Mouse (Mus musculus): ENCODE data around the gene Zfp994. TPM values are rescaled to one million over a fixed set of nuclear protein-coding genes. Genes with fewer than 3 reads are reported as not detected.
"Not testable (repeated sequence)": the region's sequence is repeated elsewhere in the genome, so short reads cannot be mapped to it uniquely, and the experiment has no call there.

Zfp994 gene
- 3.2 and 4.0 TPM in 2 replicates for polyA plus RNA-seq (2014; fragmentation: Nextera tagmentation; extraction: Ambion mirVana)

DNA sequence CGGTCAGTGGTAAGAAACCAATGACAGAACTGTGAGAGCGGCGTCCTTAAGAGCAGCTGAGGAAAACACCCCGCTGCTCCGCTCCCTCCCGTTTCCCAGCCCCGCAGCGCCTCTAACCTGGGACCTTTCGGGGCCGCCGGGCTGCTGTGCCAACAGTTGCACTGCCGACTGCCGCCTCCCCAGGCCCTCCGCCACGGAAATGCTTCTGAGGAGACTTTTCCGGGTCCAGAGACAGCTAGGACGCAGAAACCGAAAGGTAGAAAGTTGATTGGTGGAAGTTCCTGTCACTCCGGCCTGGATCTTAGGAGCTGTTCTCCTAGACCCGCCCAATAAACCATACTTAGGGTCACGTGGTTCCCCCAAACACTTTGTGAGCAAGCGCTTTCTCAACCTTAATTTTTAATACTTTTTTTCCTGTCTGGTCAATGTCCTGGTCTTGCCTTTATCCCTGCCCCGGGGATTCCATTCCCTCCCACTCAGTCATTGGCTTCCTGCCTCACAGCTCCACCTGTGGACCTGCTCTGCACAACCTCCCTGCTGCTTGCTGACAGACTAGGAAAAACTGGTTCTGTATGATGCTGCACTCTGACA is at the start of gene Zfp994:
Gene Zfp994, minus strand, starts transcription at position 195 of the 591 bp plus-strand sequence.
- H3K36me3 ChIP-seq (ENCODE audit: control insufficient read depth, insufficient read depth, low read length); H3K27ac ChIP-seq (ENCODE audit: low read depth); H3K27me3 ChIP-seq (replicated peaks; ENCODE audit: control insufficient read depth, insufficient read depth, low read length); H3K4me1 ChIP-seq (replicated peaks; ENCODE audit: control insufficient read depth, insufficient read depth, low read length); H3K9me3 ChIP-seq (ENCODE audit: control insufficient read depth, low read length): not testable (repeated sequence)
- Histone ChIP-seq H3K4me3 (ENCODE audit: low read depth, low read length) (peak within 1 kb of the TSS; percentile 46), H3K4me2 (ENCODE audit: low read length) (peak within 1 kb of the TSS; percentile 54), H3K9ac (ENCODE audit: low read length) (peak within 1 kb of the TSS; percentile 46; the same call in 1 of the 2 replicates)
- WGBS: 0% methylated on average over 23 of the region's 23 CpGs
- DNase-seq (ENCODE audit: low spot score) (peak; percentile 94), ATAC-seq (replicated peaks; ENCODE audit: low FRiP score, low TSS enrichment, low read depth) (peak; percentile 99)

DNA sequence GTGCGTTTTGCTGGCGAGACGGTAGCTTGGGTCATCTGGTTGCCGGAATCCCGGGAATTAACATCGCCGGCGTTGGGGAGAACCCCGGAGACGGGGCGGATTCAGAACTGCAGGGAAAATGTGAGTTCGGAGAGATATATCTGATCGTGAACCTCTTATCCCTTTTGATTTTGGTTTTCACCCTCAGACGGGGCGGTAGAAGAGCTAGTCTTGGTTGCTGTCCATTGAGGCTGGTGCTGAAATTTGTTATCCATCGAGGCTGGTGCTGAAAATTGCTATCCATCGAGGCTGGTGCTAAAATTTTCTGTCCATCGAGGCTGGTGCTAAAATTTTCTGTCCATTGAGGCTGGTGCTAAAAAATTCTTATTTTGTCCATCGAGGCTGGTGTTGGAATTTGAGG is 5.3 kb upstream of the Zfp994 start:
- not testable (repeated sequence) for ATAC-seq (replicated peaks; ENCODE audit: low FRiP score, low TSS enrichment, low read depth)
- peak; percentile 56 for DNase-seq (ENCODE audit: low spot score)

DNA sequence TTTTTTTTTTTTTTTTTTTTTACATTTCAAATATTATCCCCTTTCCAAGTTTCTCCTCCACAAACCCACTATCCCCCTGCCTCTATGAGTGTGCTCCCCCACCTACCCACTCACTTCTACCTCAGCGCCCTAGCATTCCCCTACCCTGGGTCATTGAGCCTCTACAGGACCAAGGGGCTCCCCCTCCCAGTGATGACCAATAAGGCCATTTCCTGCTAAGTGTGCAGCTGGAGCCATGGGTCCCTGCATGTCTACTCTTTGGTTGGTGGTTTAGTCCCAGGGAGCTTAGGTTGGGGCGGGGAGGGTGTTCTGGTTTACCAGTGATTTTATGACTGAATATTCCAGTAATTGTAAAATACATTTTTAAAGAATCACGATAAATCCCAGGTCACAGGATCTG is 401 bp downstream of the Zfp994 start:
- WGBS: 0% methylated on average over 3 of the region's 3 CpGs
- H3K27me3 ChIP-seq (replicated peaks; ENCODE audit: control insufficient read depth, insufficient read depth, low read length); H3K27ac ChIP-seq (ENCODE audit: low read depth); H3K36me3 ChIP-seq (ENCODE audit: control insufficient read depth, insufficient read depth, low read length); H3K4me1 ChIP-seq (replicated peaks; ENCODE audit: control insufficient read depth, insufficient read depth, low read length); H3K9me3 ChIP-seq (ENCODE audit: control insufficient read depth, low read length): not testable (repeated sequence)
- Histone ChIP-seq H3K9ac (ENCODE audit: low read length) (peak overlapping the region; percentile 46; the same call in 1 of the 2 replicates), H3K4me3 (ENCODE audit: low read depth, low read length) (peak overlapping the region; percentile 46), H3K4me2 (ENCODE audit: low read length) (peak overlapping the region; percentile 54)
- ATAC-seq (replicated peaks; ENCODE audit: low FRiP score, low TSS enrichment, low read depth) (peak; percentile 84), DNase-seq (ENCODE audit: low spot score) (peak; percentile 46)

More for the DNA sequence above, 5.3 kb upstream of the Zfp994 start:
- H3K36me3 ChIP-seq (ENCODE audit: control insufficient read depth, insufficient read depth, low read length); H3K27me3 ChIP-seq (replicated peaks; ENCODE audit: control insufficient read depth, insufficient read depth, low read length); H3K9me3 ChIP-seq (ENCODE audit: control insufficient read depth, low read length); H3K4me1 ChIP-seq (replicated peaks; ENCODE audit: control insufficient read depth, insufficient read depth, low read length); H3K9ac ChIP-seq (ENCODE audit: low read length); H3K27ac ChIP-seq (ENCODE audit: low read depth); H3K4me3 ChIP-seq (ENCODE audit: low read depth, low read length); H3K4me2 ChIP-seq (ENCODE audit: low read length): not testable (repeated sequence)
- WGBS: 64% methylated on average over 17 of the region's 19 CpGs

DNA sequence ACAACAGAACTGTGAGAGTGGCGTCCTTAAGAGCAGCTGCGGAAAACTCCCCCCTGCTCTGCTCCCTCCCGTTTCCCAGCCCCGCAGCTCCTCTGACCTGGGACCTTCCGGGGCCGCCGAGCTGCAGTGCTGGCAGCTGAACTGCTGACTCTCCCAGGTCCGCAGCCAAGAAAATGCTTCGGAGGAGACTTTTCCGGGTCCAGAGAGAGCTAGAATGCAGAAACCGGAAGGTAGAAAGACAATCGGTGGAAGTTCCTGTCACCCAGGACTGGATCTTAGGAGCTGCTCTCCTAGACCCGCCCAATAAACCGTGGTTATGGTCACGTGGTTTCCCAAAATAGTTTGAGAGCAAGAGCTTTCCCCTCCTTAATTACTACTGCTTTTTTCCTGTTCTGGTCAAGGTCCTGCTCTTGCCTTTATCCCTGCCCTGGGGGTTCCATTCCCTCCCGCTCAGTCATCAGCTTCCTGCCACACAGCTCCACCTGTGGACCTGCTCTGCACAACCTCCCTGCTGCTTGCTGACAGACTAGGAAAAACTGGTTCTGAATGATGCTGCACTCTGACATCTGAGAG is 59.6 kb downstream of the Zfp994 start, which contains the start of gene Zfp947:
Gene Zfp947, minus strand, starts transcription at position 469 of the 573 bp plus-strand sequence.
- Histone ChIP-seq H3K27ac (ENCODE audit: low read depth) (peak within 1 kb of the TSS; percentile 59), H3K4me2 (ENCODE audit: low read length) (peak within 1 kb of the TSS; percentile 47), H3K4me3 (ENCODE audit: low read depth, low read length) (peak within 1 kb of the TSS; percentile 48), H3K9ac (ENCODE audit: low read length) (peak within 1 kb of the TSS; percentile 51)
- 1% methylated on average over 16 of the region's 16 CpGs for WGBS
- H3K27me3 ChIP-seq (replicated peaks; ENCODE audit: control insufficient read depth, insufficient read depth, low read length); H3K4me1 ChIP-seq (replicated peaks; ENCODE audit: control insufficient read depth, insufficient read depth, low read length); H3K9me3 ChIP-seq (ENCODE audit: control insufficient read depth, low read length); H3K36me3 ChIP-seq (ENCODE audit: control insufficient read depth, insufficient read depth, low read length): not testable (repeated sequence)
- ATAC-seq (replicated peaks; ENCODE audit: low FRiP score, low TSS enrichment, low read depth) (peak; percentile 94), DNase-seq (ENCODE audit: low spot score) (peak; percentile 71)

DNA sequence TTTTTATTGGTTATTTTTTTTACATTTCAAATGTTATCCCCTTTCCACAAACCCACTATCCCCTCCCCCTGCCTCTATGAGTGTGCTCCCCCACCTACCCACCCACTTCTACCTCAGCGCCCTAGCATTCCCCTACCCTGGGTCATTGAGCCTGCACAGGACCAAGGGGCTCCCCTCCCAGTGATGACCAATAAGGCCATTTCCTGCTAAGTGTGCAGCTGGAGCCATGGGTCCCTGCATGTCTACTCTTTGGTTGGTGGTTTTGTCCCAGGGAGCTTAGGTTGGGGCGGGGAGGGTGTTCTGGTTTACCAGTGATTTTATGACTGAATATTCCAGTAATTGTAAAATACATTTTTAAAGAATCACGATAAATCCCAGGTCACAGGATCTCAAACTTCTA is 60.1 kb downstream of the Zfp994 start:
- 17% methylated on average over 3 of the region's 3 CpGs for WGBS
- peak; percentile 52 for ATAC-seq (replicated peaks; ENCODE audit: low FRiP score, low TSS enrichment, low read depth)
- H3K27ac ChIP-seq (ENCODE audit: low read depth): peak overlapping the region; percentile 59
- peak overlapping the region; percentile 48 for H3K4me3 ChIP-seq (ENCODE audit: low read depth, low read length)
- not testable (repeated sequence) for H3K4me1 ChIP-seq (replicated peaks; ENCODE audit: control insufficient read depth, insufficient read depth, low read length); H3K27me3 ChIP-seq (replicated peaks; ENCODE audit: control insufficient read depth, insufficient read depth, low read length); DNase-seq (ENCODE audit: low spot score); H3K9me3 ChIP-seq (ENCODE audit: control insufficient read depth, low read length); H3K36me3 ChIP-seq (ENCODE audit: control insufficient read depth, insufficient read depth, low read length)
- peak overlapping the region; percentile 47 for H3K4me2 ChIP-seq (ENCODE audit: low read length)
- peak overlapping the region; percentile 51 for H3K9ac ChIP-seq (ENCODE audit: low read length)

DNA sequence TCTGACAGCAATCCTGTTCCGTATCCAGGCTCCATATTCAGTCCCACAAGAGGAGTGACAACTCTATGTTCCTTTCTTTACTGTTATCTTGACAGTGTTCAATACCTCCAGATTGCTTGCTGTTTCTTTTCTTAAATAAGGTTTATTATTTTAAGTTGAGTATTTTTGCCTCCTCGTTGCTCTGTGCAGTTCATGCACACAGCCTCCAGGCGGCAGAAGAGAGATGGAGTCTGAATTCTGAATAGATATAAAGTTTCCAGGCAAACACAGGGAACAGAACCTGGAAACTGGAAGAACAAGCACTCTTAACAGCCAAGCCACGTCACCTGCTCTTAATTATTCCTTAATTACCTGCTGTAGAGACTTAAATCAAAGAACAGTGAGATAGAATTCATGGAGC is 71.5 kb downstream of the Zfp994 start:
- not testable (repeated sequence) for DNase-seq (ENCODE audit: low spot score); H3K4me1 ChIP-seq (replicated peaks; ENCODE audit: control insufficient read depth, insufficient read depth, low read length); ATAC-seq (replicated peaks; ENCODE audit: low FRiP score, low TSS enrichment, low read depth); H3K9ac ChIP-seq (ENCODE audit: low read length); H3K4me2 ChIP-seq (ENCODE audit: low read length); H3K27ac ChIP-seq (ENCODE audit: low read depth); H3K27me3 ChIP-seq (replicated peaks; ENCODE audit: control insufficient read depth, insufficient read depth, low read length); H3K36me3 ChIP-seq (ENCODE audit: control insufficient read depth, insufficient read depth, low read length); H3K4me3 ChIP-seq (ENCODE audit: low read depth, low read length); H3K9me3 ChIP-seq (ENCODE audit: control insufficient read depth, low read length)
- WGBS: 74% methylated on average over 2 of the region's 4 CpGs

Other genes with a start within 250 kb of the Zfp994 start
- 2.9 and 3.4 TPM in 2 replicates for gene Zfp947, start 59.4 kb downstream of the Zfp994 start, polyA plus RNA-seq (2014; fragmentation: Nextera tagmentation; extraction: Ambion mirVana)
- gene CT030661.1, start 89.2 kb upstream of the Zfp994 start, polyA plus RNA-seq (2014; fragmentation: Nextera tagmentation; extraction: Ambion mirVana): 12.1 and 13.2 TPM in 2 replicates
- gene Zfp944, start 135.8 kb upstream of the Zfp994 start, polyA plus RNA-seq (2014; fragmentation: Nextera tagmentation; extraction: Ambion mirVana): 12.5 and 14.1 TPM in 2 replicates
- 7.7 and 9.2 TPM in 2 replicates for gene Zfp758, start 135.8 kb upstream of the Zfp994 start, polyA plus RNA-seq (2014; fragmentation: Nextera tagmentation; extraction: Ambion mirVana)
- 15.2 and 17.8 TPM in 2 replicates for gene Zfp946, start 198.6 kb upstream of the Zfp994 start, polyA plus RNA-seq (2014; fragmentation: Nextera tagmentation; extraction: Ambion mirVana)